Mouse (Mus musculus) cerebral cortex, adult 2 months (tissue): ENCODE measurements around the gene Unc13a.

Experiments
- WGBS: fragments of 180-500 bp; shearing (Covaris S2); methylation state at CpG from one replicate; pipeline ENCODE4 v1.1.7; 2018; 5-methylcytosine and 5-hydroxymethylcytosine counted together

Unc13a gene

DNA sequence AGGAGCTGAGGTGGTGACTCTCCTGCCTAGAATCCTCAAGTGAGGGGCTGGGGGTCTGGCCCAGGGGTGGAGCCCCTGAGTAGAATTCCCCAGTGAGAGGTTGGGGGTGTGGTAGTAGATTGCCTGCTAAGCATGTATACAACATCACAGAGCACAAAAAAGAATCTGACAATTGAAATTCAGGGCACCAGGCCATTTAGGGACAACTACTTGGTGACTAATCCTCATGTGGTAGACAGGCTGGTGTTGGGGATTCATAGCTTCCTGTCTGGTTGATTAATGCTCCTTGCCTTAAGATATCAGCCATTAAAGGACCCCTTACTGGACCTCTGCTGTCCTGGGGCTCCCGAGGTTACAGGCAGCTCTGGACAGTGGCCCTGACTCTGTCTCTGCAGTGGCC is 92.5 kb downstream of the Unc13a start:
- 68% methylated on average over 1 of the region's 1 CpGs for WGBS

DNA sequence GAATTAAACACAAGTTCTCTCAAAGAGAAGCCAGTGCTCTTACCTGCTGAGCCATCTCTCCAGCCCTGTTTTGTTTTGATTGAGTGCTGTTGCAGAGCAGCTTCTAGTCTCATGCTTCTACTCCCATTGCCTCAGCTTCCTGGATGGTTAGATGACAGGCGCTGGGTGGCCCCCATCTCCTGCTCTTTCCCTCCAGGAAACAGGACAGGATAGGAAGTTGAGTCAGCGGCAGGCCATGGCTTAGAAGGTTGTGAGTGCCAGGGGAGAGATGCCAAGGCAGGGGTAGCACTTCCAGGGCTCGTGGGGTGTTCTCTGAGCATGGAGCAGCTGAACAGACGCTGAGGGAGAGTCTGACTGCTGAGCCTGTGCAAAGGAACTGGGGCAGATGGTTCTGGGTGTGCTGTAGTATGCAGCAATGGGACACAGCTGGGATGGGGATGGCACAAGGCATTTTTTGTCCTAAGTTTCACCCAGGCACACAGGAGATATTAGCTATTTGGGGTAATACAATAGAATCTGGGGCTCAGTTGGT is 93.6 kb downstream of the Unc13a start:
- 60% methylated on average over 4 of the region's 4 CpGs for WGBS

DNA sequence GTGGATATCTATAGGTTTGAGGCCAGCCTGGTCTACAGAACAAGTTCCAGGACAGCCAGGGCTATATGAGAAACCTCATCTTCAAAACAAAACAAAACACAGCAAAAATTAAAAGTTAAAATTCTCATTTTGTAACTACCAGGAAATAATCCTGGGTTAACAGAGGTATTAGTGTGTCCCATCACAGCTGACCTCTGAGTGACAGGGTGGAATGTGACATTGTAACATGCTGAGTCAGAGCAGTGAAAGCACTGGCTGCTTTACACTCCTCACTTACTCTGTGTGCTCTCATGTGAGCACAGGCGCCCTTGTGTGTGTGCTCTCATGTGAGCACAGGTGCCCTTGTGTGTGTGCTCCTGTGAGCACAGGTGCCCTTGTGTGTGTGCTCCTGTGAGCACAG is 96.5 kb downstream of the Unc13a start:
- WGBS, result 86% methylated on average over 1 of the region's 1 CpGs

DNA sequence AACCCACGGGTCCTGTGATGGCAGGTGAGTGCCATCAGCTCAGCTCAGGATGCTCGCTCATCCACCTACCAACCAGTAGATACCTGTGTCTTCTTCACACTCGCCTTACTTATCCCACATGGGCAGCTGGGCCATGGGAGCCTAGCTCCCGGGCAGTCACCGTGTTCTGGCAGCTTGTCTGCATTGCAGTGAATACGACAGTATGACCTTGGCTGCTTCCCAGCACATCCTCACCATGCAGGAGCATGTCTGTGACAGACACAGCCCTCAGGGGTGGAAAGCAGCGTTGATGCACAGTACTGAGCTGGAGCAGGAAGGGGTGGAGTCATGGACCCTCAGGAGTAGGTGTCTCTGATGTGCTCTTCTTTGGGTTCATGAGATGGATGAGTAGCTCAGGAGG is 97.1 kb downstream of the Unc13a start:
- 73% methylated on average over 7 of the region's 7 CpGs for WGBS
